Comparison of ENCODE assay signal across 19 mouse cellular contexts in the genomic region with DNA sequence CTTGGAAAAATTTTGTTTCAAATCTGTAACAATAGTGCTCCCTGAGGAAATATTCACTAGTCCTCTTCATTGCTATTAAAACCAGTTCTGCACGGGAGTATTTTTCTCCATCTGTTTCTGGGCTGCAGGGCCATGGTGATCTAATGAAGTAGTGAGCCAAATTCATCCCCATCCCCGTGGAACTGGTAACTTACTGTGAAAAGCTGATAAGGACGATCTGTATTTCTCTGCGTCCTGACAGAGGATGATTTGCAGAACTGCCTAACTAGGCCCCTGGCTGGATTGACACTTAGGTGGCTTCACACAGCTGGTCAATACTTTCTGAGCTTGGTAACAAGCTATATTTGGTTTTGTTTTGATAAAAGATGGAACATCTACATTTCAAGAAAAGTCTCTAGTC. TPM values are rescaled to one million over a fixed set of nuclear protein-coding genes. Genes with fewer than 3 reads are reported as not detected.
"Had no signal": no experiment of that assay in that cellular context is flagged by ENCODE, and none has a peak within 500 bp of the region (broad histone marks: within the 10 kb centered on the region; RNA-seq: fewer than 3 reads in every experiment).

No protein-coding gene starts in this region.

- H3K36me3 ChIP-seq: limb, embryonic 10.5 days; limb, embryonic 13.5 days; midbrain, embryonic 12.5 days had no signal

- H3K4me3 ChIP-seq: limb, embryonic 10.5 days; limb, embryonic 13.5 days; megakaryocyte, embryonic 14.5 days; midbrain, embryonic 12.5 days; myocyte had no signal

- H3K27me3 ChIP-seq: limb, embryonic 13.5 days; megakaryocyte, embryonic 14.5 days; midbrain, embryonic 12.5 days had no signal

- H3K4me1 ChIP-seq: limb, embryonic 10.5 days; limb, embryonic 13.5 days; megakaryocyte, embryonic 14.5 days; midbrain, embryonic 12.5 days had no signal

- H3K9me3 ChIP-seq: limb, embryonic 10.5 days; limb, embryonic 13.5 days; midbrain, embryonic 12.5 days had no signal

- H3K4me2 ChIP-seq: limb, embryonic 13.5 days; lung, embryonic 14.5 days; midbrain, embryonic 12.5 days had no signal

- ATAC-seq: intestine, postnatal 0 days; midbrain, embryonic 16.5 days had no signal

- H3K27ac ChIP-seq: kidney, postnatal 0 days; limb, embryonic 10.5 days; limb, embryonic 13.5 days; midbrain, embryonic 12.5 days had no signal

- H3K9ac ChIP-seq: limb, embryonic 13.5 days; lung, embryonic 14.5 days; midbrain, embryonic 12.5 days had no signal

- DNase-seq: kidney, adult 2 months; kidney, postnatal 36 days; lung, embryonic 14.5 days; lung, postnatal 10 days; lung, postnatal 36 days; thymus, adult 2 months; thymus, postnatal 14 days; thymus, postnatal 4 days had no signal

RNA-seq across cellular contexts. Expression of gene Ugt8a, which starts 37.5 kb away (rescaled TPM):
- polyA plus RNA-seq: liver, adult 2 months; myocyte; small intestine, adult 2 months; spleen, adult 2 months had no signal
